Mouse (Mus musculus) mesoderm, embryonic 11.5 days (tissue): ENCODE data around the gene Dpyd.

ENCODE experiments used
- DNase-seq: peaks from one replicate; pipeline ENCODE4 v3.0.0-alpha.2; 2012; ENCODE audit warnings: low read depth, low spot score

The Dpyd gene

DNA sequence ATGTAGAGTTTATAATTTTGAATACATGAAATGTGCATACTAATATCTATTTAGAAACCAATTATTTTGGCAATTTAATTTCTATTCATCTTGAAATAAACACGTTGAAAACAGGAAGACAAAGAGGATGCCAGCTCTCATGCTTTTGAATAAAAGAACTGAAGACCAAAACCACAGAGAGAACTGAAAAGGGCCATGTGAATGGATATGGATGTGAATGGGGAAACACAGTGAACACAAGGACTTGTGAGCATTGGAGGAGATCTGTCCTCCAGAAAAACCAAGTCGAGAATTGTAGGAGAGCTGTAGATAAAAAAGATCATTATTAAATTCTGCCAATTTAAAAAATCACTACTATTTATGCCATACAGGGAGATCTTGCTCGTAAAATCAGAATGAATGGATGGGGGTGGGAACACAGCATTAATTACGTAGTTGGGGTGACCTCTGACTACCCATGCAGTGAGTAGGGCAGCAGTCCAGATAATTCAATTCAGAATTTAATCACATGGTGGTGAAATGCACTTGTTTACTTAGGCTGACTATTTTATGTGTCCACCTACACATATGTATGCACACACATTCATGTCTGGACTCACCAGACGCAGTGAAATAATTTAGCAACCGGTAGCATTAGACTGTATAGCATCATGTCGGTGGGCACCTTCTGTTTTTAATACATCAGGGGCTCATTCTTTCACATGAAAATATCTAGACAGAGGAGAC is 114.3 kb downstream of the Dpyd start:
- no peak for DNase-seq

DNA sequence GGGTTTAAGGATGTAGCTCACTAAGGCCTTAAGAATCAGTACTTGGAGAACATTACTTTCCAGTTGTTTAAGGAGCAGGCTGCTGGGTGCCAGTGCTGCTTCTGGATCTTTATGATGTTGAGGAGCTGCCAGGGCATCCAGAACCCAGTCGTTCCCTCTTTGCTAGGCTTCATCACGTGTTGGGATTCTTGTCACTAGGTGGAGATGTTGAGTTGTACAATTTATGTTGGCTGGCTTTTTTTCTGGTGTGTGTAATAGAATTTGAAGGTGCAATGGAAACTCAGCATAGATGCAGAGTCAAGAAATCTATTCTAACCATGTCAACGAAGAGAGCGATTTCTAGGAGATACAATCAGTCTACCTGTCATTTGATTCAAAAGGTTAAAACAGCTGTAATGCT is 118.9 kb downstream of the Dpyd start:
- DNase-seq, result no peak

DNA sequence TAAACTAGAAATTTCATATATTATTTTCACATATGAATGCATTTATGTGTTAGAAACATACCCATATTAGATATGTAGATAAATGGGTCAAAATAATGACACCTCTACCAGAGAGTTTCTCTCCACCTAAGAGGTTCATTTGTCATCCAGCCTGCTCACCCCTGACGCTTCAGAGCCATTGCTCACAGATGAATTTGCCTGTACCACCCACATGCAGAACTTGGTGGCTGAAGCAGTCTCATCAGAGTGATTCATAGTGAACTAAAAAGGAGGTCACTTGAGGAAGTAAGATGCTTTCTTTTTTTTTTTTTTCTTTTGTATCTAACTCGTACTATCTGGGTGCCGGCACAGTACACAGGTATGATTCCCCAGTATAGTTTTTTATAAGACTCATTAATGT is 188.3 kb downstream of the Dpyd start:
- DNase-seq, result no peak

DNA sequence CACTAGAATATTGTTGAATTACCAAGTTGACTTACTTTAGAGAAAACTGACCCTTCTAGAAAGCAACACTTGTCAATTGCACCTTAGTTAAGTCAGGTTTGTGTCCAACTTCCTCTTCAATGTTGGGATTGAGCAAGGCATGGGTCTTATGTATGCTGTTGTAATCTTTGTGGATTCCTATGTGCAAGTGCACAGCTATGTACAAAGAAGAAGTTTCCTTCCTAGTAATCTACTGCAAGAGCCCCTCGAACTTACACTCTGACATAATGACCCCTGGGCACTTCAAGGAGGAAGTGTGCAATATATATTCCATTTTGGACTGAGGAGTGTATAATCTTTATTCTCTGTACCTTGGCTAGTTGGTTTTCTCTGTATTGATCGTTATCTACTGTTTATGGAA is 191.7 kb downstream of the Dpyd start:
- DNase-seq, result no peak

DNA sequence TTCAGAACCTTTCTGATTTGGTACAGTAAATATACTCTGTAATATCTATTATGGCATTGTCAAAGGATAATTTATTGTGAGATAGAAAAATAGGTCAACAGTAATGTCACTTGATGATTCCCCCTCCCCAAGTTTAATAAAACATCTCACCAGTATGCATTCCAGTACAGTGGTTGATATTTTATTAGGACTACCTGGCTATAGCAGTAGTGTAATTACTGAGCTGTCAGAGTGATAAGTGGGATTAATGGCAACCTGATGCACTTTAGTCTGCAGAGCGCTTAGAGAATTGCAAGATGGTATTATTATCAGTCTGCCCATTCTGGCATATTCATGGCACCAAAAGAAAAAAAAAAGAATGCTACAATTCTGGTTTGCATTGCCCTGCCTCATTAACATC is 194.2 kb downstream of the Dpyd start:
- no peak for DNase-seq

DNA sequence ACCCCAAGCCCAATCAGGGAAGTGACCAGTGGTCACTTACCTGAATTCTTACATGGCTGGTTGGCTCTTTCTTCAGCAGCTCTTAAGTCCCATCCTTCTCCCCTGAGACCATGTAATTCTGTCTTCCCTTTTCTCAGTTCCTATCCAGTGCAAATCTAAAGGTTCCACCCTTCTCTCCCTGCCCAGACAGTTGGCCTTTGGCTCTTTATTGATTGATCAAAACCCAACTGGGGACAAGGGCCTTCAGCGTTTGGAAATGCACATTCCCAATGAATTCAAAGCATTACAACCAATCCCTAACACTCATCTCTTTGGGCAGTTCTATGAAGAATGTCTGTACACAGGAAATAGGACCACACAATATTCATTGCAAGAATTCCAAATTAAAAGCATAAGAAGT is 251.0 kb downstream of the Dpyd start:
- no peak for DNase-seq

DNA sequence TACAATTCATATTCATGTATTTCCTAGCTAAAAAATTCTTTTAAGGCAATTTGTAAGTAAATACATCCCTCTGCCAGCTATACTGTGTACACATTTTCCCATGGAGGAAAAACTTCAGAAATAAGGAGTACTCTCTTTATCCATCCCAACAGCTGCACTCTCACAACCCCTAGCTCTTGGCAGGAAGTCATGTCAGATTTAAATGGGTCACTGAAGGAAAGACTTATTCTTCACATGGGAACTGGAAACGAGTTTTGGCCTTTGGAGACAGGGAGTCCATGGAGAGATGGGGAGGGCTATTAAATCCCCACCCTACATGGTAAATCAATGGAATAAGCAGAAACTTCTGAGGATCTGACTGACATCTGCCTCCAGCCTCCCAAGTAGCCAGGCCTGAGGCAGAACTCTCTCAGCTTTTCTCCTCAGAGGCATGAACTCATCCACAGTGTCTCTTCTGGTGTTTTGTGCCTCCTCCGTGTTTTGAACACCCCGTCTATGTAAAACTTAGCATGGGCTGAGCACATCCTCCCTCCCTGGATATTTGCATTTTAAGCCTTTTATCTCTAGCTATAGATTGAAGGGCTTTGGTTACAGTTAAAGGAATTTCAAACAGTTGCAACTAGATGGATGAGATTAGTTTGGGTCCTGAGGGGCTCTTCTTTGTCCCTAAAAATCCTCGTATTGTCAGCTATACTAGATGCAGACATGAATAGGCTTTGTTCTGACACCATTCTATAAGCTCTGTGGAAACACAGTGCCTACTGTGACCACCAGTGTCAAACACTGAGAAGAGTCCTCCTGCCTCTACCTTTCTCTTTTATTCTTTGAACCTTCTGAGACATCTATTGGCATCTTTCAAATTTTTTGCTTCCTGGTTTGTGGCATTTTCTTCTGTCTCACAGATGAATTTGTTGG is 288.9 kb downstream of the Dpyd start:
- no peak for DNase-seq

DNA sequence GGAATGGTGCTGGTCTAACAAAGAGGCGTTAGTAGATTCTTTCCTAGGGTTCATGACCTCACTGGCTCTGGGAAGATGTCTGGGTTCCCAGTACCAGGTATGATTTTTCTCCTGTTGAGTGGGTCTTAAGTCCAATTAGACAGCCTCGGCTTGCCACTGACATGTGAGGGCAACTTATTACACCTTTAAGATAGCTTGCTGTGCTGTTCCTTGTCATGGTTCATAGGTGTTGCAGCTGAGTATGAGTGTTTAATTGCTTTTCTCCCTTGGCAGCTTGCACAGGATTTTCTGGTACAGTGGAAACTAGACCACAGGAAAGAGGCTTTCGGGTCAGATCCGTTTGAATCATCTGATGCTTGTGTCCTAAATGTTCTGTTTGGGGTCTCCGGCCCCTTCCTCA is 290.8 kb downstream of the Dpyd start:
- no peak for DNase-seq

DNA sequence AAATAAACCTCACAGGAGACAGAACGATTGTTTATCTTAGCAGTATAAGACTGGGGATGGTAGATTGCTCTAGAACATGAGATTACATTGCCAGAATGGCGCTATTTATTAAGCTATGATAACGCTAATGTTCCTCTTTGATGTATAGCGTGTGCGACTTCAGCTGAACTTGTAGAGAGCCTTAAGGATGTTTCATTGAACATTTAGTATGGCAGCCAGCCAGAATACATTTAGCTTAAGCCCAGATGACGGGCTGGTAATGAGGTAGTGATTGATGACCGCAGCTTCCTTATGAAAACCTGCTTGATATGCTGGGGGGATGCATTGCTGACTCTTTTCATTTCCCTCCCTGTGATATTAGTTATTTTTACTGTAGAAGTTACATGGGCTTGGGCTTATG is 293.5 kb downstream of the Dpyd start:
- DNase-seq, result peak; percentile 63

DNA sequence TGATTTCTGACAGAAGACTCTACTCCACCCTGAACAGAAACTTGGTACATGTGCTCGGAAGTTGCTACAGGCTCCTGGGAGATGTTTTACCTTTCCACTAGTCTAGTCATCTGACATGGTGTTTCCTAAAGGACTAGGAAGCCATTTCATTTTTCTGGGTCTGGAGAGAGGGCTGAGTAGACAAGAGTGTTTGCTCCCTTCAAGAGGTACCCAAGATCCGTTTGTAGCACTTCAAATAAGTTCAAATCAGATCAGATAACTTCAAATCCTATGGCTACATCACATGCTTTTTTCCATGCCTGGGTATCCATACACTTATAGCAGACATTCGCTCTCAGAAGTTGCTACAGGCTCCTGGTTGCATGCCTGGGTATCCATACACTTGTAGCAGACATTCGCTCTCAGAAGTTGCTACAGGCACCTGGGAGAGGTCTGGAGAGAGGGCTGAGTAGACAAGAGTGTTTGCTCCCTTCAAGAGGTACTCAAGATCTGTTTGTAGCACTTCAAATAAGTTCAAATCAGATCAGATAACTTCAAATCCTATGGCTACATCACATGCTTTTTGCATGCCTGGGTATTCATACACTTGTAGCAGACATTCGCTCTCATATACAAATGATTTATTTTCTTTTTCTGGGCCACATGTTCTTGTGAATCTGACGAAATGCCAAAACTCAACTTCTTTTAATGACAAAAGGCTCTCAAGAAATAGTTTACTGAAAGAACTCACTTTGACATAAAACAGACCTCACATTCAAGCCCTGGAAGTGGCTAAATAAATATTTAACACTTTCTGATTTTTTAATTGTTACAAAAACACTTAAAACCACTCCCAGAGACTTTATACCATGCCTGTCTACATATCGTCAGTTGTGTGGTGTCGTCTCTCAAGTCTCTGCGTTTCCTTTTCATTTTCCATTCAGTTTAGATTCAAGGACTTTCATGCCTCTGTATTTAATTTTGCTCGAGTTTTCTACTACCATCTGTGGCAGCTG is 307.5 kb downstream of the Dpyd start:
- DNase-seq, result no peak

DNA sequence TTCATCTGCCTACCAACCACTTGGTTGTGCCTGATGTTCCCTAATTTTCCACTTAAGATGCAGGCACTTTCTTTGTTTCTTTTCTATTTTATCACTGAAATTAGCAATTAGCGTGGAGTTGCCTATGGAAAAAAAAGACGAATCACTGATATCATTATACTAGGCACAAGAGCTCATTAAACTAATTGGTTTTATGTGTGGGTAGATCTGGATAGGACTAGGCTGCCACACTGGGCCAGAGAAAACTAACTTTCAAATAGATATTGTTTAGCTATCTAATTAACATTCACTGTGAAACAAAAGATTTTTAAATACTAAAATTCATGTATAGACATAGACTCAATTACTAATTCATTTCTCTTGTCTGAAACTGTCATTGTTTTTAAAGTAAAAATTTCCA is 313.9 kb downstream of the Dpyd start:
- DNase-seq, result no peak

DNA sequence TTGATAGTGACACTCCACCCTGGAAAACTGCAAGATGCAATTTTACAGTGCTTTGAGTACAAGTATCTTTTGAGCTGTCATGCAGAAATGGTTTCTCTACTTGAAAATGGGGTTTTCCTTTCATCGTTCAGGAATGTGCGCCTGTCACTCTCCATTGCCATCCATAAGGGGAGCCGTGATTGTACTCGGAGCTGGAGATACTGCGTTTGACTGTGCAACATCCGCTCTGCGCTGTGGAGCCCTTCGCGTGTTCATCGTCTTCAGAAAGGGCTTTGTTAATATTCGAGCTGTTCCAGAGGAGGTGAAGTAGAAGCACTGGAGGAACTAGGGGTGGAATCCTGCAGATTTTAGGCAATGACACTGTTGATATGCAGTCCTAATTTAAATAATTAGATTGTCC is 337.1 kb downstream of the Dpyd start:
- no peak for DNase-seq

DNA sequence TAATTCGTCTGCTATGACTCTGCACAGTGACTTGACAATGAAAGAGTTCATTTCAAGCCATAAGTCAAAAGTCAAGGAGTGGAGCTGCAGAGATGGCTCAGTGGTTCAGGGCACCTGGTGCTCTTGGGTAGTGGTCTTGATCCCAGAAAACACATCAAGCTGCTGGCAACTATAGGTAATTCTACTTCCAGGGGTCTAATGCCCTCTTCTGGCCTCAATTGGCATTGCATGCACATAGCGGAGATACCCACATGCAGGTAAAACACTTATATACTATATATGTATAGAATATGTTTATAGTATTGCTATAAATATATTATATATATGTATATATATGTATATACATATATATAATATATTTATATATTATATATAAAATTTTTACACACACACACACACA is 429.4 kb downstream of the Dpyd start:
- DNase-seq, result no peak

DNA sequence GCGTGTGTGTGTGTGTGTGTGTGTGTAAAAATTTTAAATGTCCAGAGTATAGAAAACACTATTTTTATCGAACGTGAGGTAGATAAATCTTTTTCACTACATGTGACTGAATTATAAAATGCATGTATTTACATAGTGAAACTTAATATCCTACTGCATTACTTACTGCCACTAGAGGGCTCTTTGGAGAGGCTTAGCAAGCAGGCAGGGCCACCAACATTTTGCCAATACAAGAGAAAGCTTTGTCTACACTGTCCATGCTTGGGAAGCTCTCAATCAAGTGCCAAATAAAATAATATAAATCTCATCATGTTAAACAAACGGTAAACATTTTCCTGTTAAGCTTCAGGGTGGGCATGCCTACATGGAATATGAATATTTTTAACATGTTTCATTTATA is 429.9 kb downstream of the Dpyd start:
- peak; percentile 14 for DNase-seq

DNA sequence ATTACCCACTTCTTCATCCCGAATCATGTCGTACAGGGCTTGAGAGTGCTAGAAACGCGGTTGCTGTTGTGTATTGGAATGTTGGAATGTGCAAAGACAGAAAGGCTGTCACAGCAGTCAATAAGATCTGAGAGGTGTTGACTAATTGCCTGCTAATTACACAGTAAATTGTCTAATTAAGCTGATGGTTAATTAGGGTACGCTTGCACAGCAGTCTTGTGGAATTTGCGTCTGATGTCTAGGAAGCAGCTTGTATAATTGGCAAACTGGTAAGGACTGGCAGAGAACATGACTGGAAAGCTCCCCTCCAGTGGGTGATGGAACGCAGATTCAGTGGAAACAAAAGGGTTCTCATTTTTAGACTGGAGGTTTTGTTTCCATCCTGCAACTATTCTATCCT is 459.3 kb downstream of the Dpyd start:
- DNase-seq, result no peak

DNA sequence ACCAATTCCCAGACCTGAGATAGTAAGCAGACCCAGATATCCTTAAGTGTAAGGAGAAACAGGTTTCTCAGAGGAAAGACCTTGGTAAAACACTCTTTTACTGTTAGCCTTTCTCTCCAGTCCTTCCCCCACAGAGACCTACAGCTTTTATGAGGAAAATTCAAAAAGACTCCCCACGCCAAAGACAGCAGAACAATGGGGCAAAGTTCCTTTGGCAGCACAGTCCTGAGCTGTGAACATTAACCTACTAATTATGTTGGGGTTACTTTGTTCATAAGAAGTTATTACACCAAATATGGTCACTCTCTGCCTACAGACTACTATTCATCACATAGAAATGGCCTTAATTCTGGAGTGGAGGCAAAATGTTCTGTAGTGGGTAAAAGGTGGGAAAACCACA is 480.7 kb downstream of the Dpyd start:
- no peak for DNase-seq

DNA sequence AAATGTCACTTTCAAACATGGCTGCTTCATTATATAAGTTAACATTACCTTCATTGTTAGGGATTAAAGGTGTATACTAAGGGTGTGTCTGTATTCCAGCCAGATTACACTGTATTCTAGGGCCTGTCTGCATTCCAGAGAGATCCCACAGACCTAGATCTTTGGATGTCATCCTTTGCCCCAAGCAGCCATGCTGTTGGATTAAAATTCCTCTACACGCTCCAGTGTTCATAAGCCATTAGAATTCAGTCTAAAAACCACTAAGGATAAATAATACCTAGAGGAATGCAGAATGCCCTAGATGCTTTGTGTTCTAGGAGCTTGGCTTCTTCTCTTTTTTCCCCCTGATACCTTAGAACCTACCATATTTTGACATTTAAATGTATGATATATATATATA is 494.2 kb downstream of the Dpyd start:
- DNase-seq, result no peak

DNA sequence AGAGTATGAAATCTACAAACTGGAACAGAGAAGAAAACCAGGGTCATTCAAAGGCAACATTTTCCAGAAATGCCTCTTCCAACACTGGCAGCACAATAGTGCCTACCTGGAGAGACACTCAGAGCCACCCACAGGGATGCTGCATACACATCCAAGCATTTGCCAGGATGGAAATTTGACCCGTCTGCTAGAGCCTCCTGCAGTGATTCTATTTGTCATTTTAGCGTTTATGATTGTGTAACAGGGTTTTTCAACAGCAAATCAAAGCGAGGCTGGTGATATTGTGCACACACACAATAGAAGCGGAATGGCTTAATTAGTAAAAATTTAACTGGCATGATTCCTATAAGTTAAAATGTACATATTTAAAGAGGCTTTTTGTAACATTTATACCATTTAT is 501.3 kb downstream of the Dpyd start:
- DNase-seq, result peak; percentile 20

DNA sequence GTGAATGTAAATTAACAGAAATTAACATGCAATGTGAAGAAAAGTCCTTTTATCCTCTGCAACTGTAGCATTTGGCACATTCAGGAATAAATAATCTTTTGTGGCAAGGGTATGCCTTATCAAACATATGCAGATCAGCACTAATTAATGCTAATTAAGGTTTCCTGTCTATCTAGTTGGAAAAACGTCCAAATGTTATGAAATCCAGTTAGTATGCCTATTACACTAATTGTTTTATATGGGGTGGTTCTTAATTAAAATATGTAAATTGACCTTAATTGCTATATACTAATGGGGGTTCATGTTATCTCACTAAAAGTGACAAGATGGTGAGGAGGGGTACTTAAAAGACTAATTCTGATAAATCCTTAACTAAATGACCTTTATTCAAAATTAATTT is 501.7 kb downstream of the Dpyd start:
- no peak for DNase-seq

DNA sequence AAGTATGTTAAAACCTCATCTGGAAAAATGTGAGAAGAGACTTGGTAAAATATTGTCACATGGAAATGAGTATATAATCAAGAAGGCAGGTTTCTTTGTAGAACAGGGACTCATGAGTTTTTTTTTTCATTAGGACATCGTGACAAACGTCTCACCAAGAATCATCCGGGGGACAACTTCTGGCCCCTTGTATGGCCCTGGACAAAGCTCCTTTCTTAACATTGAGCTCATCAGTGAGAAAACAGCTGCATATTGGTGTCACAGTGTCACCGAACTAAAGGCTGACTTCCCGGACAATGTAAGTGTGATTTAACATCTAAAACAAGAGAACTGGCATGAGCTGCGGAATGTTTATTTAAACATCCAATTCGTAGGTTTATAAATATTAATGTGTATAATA is 502.8 kb downstream of the Dpyd start:
- peak; percentile 23 for DNase-seq

DNA sequence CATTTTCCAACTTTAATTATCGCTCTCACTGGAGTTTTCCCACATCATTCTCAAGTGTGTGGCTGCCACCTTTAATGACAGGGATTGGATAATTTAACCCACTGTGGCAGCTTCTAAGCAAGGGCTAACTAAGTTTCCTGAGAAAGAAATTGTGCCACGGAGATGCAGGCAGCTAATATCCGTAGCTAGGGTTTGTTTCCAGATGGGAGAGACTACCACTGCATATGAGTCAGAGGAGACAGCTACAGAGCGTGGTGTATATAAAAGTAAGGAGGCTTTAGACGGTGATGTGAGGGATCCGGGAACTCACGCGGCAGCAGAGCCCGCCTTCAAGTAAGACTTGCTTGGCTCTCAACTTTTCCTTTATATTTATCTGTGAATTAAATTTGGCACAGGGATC is 505.3 kb downstream of the Dpyd start:
- DNase-seq, result no peak

DNA sequence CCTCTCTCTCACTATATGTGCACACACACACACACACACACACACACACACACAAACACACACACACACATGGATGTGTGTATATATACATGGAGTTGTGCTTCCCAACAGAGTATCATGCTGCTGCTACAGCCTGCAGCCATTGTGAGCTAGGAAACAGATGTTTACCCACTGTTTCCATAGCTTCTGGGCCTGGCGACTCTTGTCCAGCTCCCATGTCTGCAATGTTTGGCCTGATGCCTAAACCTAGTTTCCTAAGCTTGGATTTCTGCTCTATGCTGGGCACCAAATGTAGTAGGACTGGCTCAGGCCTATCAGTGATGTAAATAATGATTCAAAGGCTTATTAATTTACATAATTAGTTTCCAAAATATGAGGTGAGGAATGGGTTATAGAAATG is 524.7 kb downstream of the Dpyd start:
- DNase-seq, result no peak
